Mouse (Mus musculus) erythroblast, embryonic 14.5 days (primary cell): ENCODE measurements around the gene Inpp1.

Source experiments
- GATA1 ChIP-seq: IDR thresholded peaks from 2 replicates; pipeline ENCODE4 v1.6.1; 2012; ENCODE audit warnings: low read length, inconsistent platforms, mixed read lengths
- TAL1 ChIP-seq: IDR thresholded peaks from 3 replicates; pipeline ENCODE4 v1.6.1; 2012; ENCODE audit warnings: low read length, inconsistent platforms, mixed read lengths

DNA sequence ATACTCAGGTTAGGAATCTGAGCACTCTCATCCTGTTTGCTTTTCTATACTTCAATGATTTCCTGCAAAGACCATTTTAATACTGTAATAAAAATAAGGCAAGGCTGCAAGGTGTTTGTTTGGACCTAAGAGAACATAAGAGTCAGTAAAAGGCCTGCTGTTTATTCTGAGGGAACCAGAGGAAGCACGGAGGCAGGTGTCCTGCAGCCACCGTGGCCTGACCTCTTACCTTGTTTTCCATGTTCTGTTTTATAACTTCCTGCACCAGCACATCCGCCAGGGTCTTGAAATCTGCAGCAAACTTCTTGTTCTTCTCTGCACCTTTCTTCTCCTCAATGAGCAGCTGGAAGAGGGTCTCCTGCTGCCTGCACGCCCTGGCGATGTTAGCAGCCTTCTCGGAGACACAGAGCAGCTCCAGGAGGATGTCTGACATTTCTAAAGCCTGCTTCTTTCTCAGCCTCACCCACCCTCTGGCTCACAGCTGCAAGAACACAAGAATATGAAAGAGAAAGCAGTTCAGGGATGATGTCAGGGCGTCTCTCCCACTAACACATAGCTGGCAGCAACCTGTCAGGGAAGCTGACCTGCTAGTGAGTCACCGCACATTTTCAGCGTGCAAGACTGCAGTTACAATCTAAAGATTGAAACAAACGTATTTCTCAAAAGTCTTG is 18.3 kb downstream of the Inpp1 start:
- TF ChIP-seq GATA1 (no peak), TAL1 (no peak)
